In genomic region chr7:25283637-25284036, GRCm38 (mm10) we compare ENCODE assay signal across 7 mouse cellular contexts. TPM values are rescaled to one million over a fixed set of nuclear protein-coding genes. Genes with fewer than 3 reads are reported as not detected.
DNase-seq lines count a peak whose midpoint lies in the region; ATAC-seq lines count a peak whose summit lies in the region.

No protein-coding gene starts in this region.

- no peak for DNase-seq in liver, embryonic 11.5 days (ENCODE audit: low spot score)
- DNase-seq in liver: no peak
- DNase-seq in right cerebral cortex, adult 2 months (ENCODE audit: low spot score in 2 of 2): no peak

- peak overlapping the region; percentile 74 for H3K4me2 ChIP-seq in liver, embryonic 11.5 days
- peak overlapping the region; percentile 86 for H3K4me2 ChIP-seq in heart, embryonic 12.5 days
- peak overlapping the region; percentile 98 for H3K4me2 ChIP-seq in liver, embryonic 15.5 days

- no peaks in the 10 kb centered on the region for H3K27me3 ChIP-seq in liver, embryonic 11.5 days (replicated peaks; ENCODE audit: control insufficient read depth, insufficient read depth, low read length)
- no peaks in the 10 kb centered on the region for H3K27me3 ChIP-seq in heart, embryonic 12.5 days (replicated peaks)
- no peaks in the 10 kb centered on the region for H3K27me3 ChIP-seq in liver, embryonic 15.5 days

- ATAC-seq in liver, embryonic 11.5 days (replicated peaks; ENCODE audit: low FRiP score): no peak
- no peak for ATAC-seq in heart, embryonic 12.5 days (ENCODE audit: insufficient number of reproducible peaks, low FRiP score)
- no peak for ATAC-seq in liver, embryonic 15.5 days (ENCODE audit: insufficient read depth)
- no peak for ATAC-seq in inflammation-experienced regulatory T-cells, adult 6 months

- H3K9ac ChIP-seq in liver, embryonic 11.5 days (ENCODE audit: low read depth, low read length): peak overlapping the region; percentile 82
- H3K9ac ChIP-seq in heart, embryonic 12.5 days: peak overlapping the region; percentile 96
- peak overlapping the region; percentile 80 for H3K9ac ChIP-seq in liver, embryonic 15.5 days

- H3K4me1 ChIP-seq in liver, embryonic 11.5 days (replicated peaks; ENCODE audit: control insufficient read depth, insufficient read depth, low read length): peaks cover 38% of the 10 kb centered on the region
- H3K4me1 ChIP-seq in brown adipose tissue, adult 24 weeks (ENCODE audit: control insufficient read depth, insufficient read depth, insufficient read length, low read length): peaks cover 20% of the 10 kb centered on the region
- H3K4me1 ChIP-seq in heart, embryonic 12.5 days (replicated peaks): peaks cover 45% of the 10 kb centered on the region
- H3K4me1 ChIP-seq in liver, embryonic 15.5 days (replicated peaks): peaks cover 57% of the 10 kb centered on the region

- H3K36me3 ChIP-seq in liver, embryonic 11.5 days (ENCODE audit: control insufficient read depth, insufficient read depth, low read length): peaks cover 41% of the 10 kb centered on the region
- peaks cover 40% of the 10 kb centered on the region for H3K36me3 ChIP-seq in heart, embryonic 12.5 days
- H3K36me3 ChIP-seq in liver, embryonic 15.5 days (replicated peaks): peaks cover 42% of the 10 kb centered on the region

- no peaks in the 10 kb centered on the region for H3K9me3 ChIP-seq in liver, embryonic 11.5 days (ENCODE audit: control insufficient read depth, low read length)
- no peaks in the 10 kb centered on the region for H3K9me3 ChIP-seq in heart, embryonic 12.5 days (replicated peaks)
- no peaks in the 10 kb centered on the region for H3K9me3 ChIP-seq in liver, embryonic 15.5 days (replicated peaks)

- peak overlapping the region; percentile 62 for H3K4me3 ChIP-seq in liver, embryonic 11.5 days (ENCODE audit: low read depth, low read length)
- H3K4me3 ChIP-seq in brown adipose tissue, adult 24 weeks (ENCODE audit: insufficient read depth, low read depth, low read length): peak overlapping the region; percentile 68
- H3K4me3 ChIP-seq in heart, embryonic 12.5 days: peak overlapping the region; percentile 91
- H3K4me3 ChIP-seq in liver, embryonic 15.5 days (replicated peaks): peak overlapping the region; percentile 82

- WGBS in liver, embryonic 11.5 days: 10% methylated on average over 5 of the region's 5 CpGs
- WGBS in heart, embryonic 12.5 days: 16% methylated on average over 5 of the region's 5 CpGs
- WGBS in liver, embryonic 15.5 days (ENCODE audit: insufficient replicate concordance): 4% methylated on average over 5 of the region's 5 CpGs

- H3K27ac ChIP-seq in liver, embryonic 11.5 days (ENCODE audit: low read depth, low read length): peak overlapping the region; percentile 94; the same call in 1 of the 2 replicates
- H3K27ac ChIP-seq in brown adipose tissue, adult 24 weeks (replicated peaks; ENCODE audit: low read depth, low read length): no peak overlapping the region
- peak overlapping the region; percentile 100 for H3K27ac ChIP-seq in heart, embryonic 12.5 days (ENCODE audit: poor library complexity, severe bottlenecking)
- H3K27ac ChIP-seq in liver, embryonic 15.5 days (replicated peaks): peak overlapping the region; percentile 96

RNA-seq across cellular contexts. Expression of gene Pafah1b3, which starts 14.1 kb away (rescaled TPM):
- 104 and 106 TPM in 2 replicates for polyA plus RNA-seq in liver, embryonic 11.5 days (2014; fragmentation: Nextera tagmentation; extraction: Ambion mirVana)
- polyA plus RNA-seq in brown adipose tissue, adult 24 weeks (2012; ENCODE audit: insufficient read depth, insufficient read length, missing spikeins): 1.6 and 4.8 TPM in 2 replicates
- 127 and 131 TPM in 2 replicates for polyA plus RNA-seq in heart, embryonic 12.5 days (2016; fragmentation: Nextera tagmentation; extraction: Ambion mirVana)
- polyA plus RNA-seq in liver, embryonic 15.5 days (2015; fragmentation: Nextera tagmentation; extraction: Ambion mirVana): 25.7 and 26.1 TPM in 2 replicates
- polyA plus RNA-seq in inflammation-experienced regulatory T-cells, adult 6 months (2017; shearing (Covaris generic)): 10 to 100 TPM; 17.5 to 37.2 (median 31.3) TPM

RNA-seq across cellular contexts. Expression of gene Cic, which starts 16.1 kb away (rescaled TPM):
- 21.6 and 25.2 TPM in 2 replicates for polyA plus RNA-seq in liver, embryonic 11.5 days (2014; fragmentation: Nextera tagmentation; extraction: Ambion mirVana)
- 25.2 and 31.3 TPM in 2 replicates for polyA plus RNA-seq in brown adipose tissue, adult 24 weeks (2012; ENCODE audit: insufficient read depth, insufficient read length, missing spikeins)
- polyA plus RNA-seq in heart, embryonic 12.5 days (2016; fragmentation: Nextera tagmentation; extraction: Ambion mirVana): 28.8 and 30.5 TPM in 2 replicates
- polyA plus RNA-seq in liver, embryonic 15.5 days (2015; fragmentation: Nextera tagmentation; extraction: Ambion mirVana): 8.9 and 10.2 TPM in 2 replicates
- 10 to 100 TPM; 17.9 to 35.2 (median 21.6) TPM for polyA plus RNA-seq in inflammation-experienced regulatory T-cells, adult 6 months (2017; shearing (Covaris generic))

RNA-seq across cellular contexts. Expression of gene Prr19, which starts 17.6 kb away (rescaled TPM):
- polyA plus RNA-seq in liver, embryonic 11.5 days (2014; fragmentation: Nextera tagmentation; extraction: Ambion mirVana): 0.32 and 0.68 TPM in 2 replicates
- polyA plus RNA-seq in brown adipose tissue, adult 24 weeks (2012; ENCODE audit: insufficient read depth, insufficient read length, missing spikeins): not detected in 2 replicates
- polyA plus RNA-seq in heart, embryonic 12.5 days (2016; fragmentation: Nextera tagmentation; extraction: Ambion mirVana): not detected in 2 replicates
- 0.07 TPM in 1 of 2 replicates, not detected in the other for polyA plus RNA-seq in liver, embryonic 15.5 days (2015; fragmentation: Nextera tagmentation; extraction: Ambion mirVana)
- not detected for polyA plus RNA-seq in inflammation-experienced regulatory T-cells, adult 6 months (2017; shearing (Covaris generic))

RNA-seq across cellular contexts. Expression of gene Tmem145, which starts 22.3 kb away (rescaled TPM):
- 0.16 and 0.32 TPM in 2 replicates for polyA plus RNA-seq in liver, embryonic 11.5 days (2014; fragmentation: Nextera tagmentation; extraction: Ambion mirVana)
- not detected in 2 replicates for polyA plus RNA-seq in brown adipose tissue, adult 24 weeks (2012; ENCODE audit: insufficient read depth, insufficient read length, missing spikeins)
- 0.23 and 0.30 TPM in 2 replicates for polyA plus RNA-seq in heart, embryonic 12.5 days (2016; fragmentation: Nextera tagmentation; extraction: Ambion mirVana)
- 0.09 TPM in 1 of 2 replicates, not detected in the other for polyA plus RNA-seq in liver, embryonic 15.5 days (2015; fragmentation: Nextera tagmentation; extraction: Ambion mirVana)
- not detected for polyA plus RNA-seq in inflammation-experienced regulatory T-cells, adult 6 months (2017; shearing (Covaris generic))

RNA-seq across cellular contexts. Expression of gene Erf, which starts 33.1 kb away (rescaled TPM):
- 13.8 and 16.4 TPM in 2 replicates for polyA plus RNA-seq in liver, embryonic 11.5 days (2014; fragmentation: Nextera tagmentation; extraction: Ambion mirVana)
- polyA plus RNA-seq in brown adipose tissue, adult 24 weeks (2012; ENCODE audit: insufficient read depth, insufficient read length, missing spikeins): 7.1 and 7.4 TPM in 2 replicates
- polyA plus RNA-seq in heart, embryonic 12.5 days (2016; fragmentation: Nextera tagmentation; extraction: Ambion mirVana): 17.6 and 20.4 TPM in 2 replicates
- polyA plus RNA-seq in liver, embryonic 15.5 days (2015; fragmentation: Nextera tagmentation; extraction: Ambion mirVana): 4.6 and 4.8 TPM in 2 replicates
- polyA plus RNA-seq in inflammation-experienced regulatory T-cells, adult 6 months (2017; shearing (Covaris generic)): under 1 TPM; 0.34 to 0.70 (median 0.38) TPM
